Mouse (Mus musculus) embryonic facial prominence, embryonic 13.5 days (tissue): Measurements from ENCODE around the gene Htr1d. TPM values are rescaled to one million over a fixed set of nuclear protein-coding genes. Genes with fewer than 3 reads are reported as not detected.

ENCODE experiments used
- ATAC-seq: fragments of 200-750 bp; cut with Nextera tagmentation; 2 replicates; pipeline ENCODE4 v1.8.0; 2017; ENCODE audit warnings: low read depth; ENCODE audit not compliant: insufficient number of reproducible peaks, insufficient read depth, low FRiP score, low TSS enrichment
- H3K27ac ChIP-seq: fragments of 300-500 bp; sonication (generic); 2 replicates; pipeline ENCODE4 v1.5.1; 2015; ENCODE audit warnings: moderate library complexity, mild to moderate bottlenecking, inconsistent platforms
- H3K27me3 ChIP-seq: fragments of 300-500 bp; sonication (generic); 2 replicates; pipeline ENCODE4 v1.6.1; 2015; ENCODE audit warnings: mild to moderate bottlenecking, inconsistent platforms
- H3K36me3 ChIP-seq: fragments of 300-500 bp; sonication (generic); 2 replicates; pipeline ENCODE4 v1.6.1; 2015; ENCODE audit warnings: mild to moderate bottlenecking, inconsistent platforms
- H3K4me1 ChIP-seq: fragments of 300-500 bp; sonication (generic); 2 replicates; pipeline ENCODE4 v1.6.1; 2015; ENCODE audit warnings: inconsistent platforms
- H3K4me2 ChIP-seq: fragments of 300-500 bp; sonication (generic); 2 replicates; pipeline ENCODE4 v1.6.1; 2015; ENCODE audit warnings: moderate library complexity, mild to moderate bottlenecking, inconsistent platforms
- H3K4me3 ChIP-seq: fragments of 300-500 bp; sonication (generic); 2 replicates; pipeline ENCODE4 v1.5.1; 2015; ENCODE audit warnings: mild to moderate bottlenecking, inconsistent platforms
- H3K9ac ChIP-seq: fragments of 300-500 bp; sonication (generic); 2 replicates; pipeline ENCODE4 v1.6.1; 2015; ENCODE audit warnings: mild to moderate bottlenecking, inconsistent platforms
- H3K9me3 ChIP-seq: fragments of 300-500 bp; sonication (generic); 2 replicates; pipeline ENCODE4 v1.6.1; 2016; ENCODE audit warnings: inconsistent platforms
- WGBS: fragments of 180-500 bp; shearing (Covaris S2); methylation state at CpG from one replicate; pipeline ENCODE4 v1.1.7; 2015; ENCODE audit warnings: mixed read lengths; 5-methylcytosine and 5-hydroxymethylcytosine counted together
- polyA plus RNA-seq: library from polyadenylated mRNA; unstranded; fragments of >200 nt; fragmentation: Nextera tagmentation; extraction: Ambion mirVana; gene quantifications from 2 replicates; pipeline ENCODE4 v1.2.1, GENCODE M21; 2015

The Htr1d gene
- polyA plus RNA-seq, 1 experiment from 2014 or later: 0.56 TPM

- Histone ChIP-seq H3K27me3 (peaks cover 16% of the 10 kb centered on the region), H3K4me2 (peak overlapping the region; percentile 70; the same call in 1 of the 2 replicates), H3K4me1 (peaks cover 31% of the 10 kb centered on the region), H3K4me3 (no peak overlapping the region), H3K27ac (peak overlapping the region; percentile 98; the same call in 1 of the 2 replicates), H3K36me3 (no peaks in the 10 kb centered on the region), H3K9ac (no peak overlapping the region), H3K9me3 (no peaks in the 10 kb centered on the region)
- 71% methylated on average over 14 of the region's 14 CpGs for WGBS
- no peak for ATAC-seq
Measured at GRCm38 (mm10) chr4:136468553-136469327, 45.4 kb downstream of the Htr1d start.

GRCm38 (mm10) chr4:136469371-136469903 lies 46.1 kb downstream of the Htr1d start, which contains the start of gene Luzp1:
TSS of gene Luzp1 (plus strand) at chr4:136469761.
- WGBS: under 1% methylated on average over 35 of the region's 36 CpGs

GRCm38 (mm10) chr4:136469941-136470346 lies 46.6 kb downstream of the Htr1d start:
- Histone ChIP-seq H3K4me3 (peak overlapping the region; percentile 88), H3K27me3 (peaks cover 4% of the 10 kb centered on the region; the same call in 1 of the 2 replicates), H3K27ac (peak overlapping the region; percentile 98), H3K4me1 (peaks cover 31% of the 10 kb centered on the region), H3K9me3 (no peaks in the 10 kb centered on the region), H3K4me2 (peak overlapping the region; percentile 70), H3K36me3 (no peaks in the 10 kb centered on the region), H3K9ac (peak overlapping the region; percentile 92)
- under 1% methylated on average over 50 of the region's 55 CpGs for WGBS
- ATAC-seq: peak; percentile 59

More at GRCm38 (mm10) chr4:136469371-136469903, 46.1 kb downstream of the Htr1d start, which contains the start of gene Luzp1:
- peak; percentile 89 for ATAC-seq
- no peaks in the 10 kb centered on the region for H3K9me3 ChIP-seq
- H3K27me3 ChIP-seq: peaks cover 9% of the 10 kb centered on the region
- H3K27ac ChIP-seq: peak within 1 kb of the TSS; percentile 98
- H3K36me3 ChIP-seq: no peaks in the 10 kb centered on the region
- H3K4me2 ChIP-seq: peak within 1 kb of the TSS; percentile 70
- H3K9ac ChIP-seq: peak within 1 kb of the TSS; percentile 92
- H3K4me1 ChIP-seq: peaks cover 31% of the 10 kb centered on the region
- H3K4me3 ChIP-seq: peak within 1 kb of the TSS; percentile 88

- Histone ChIP-seq H3K36me3 (no peaks in the 10 kb centered on the region), H3K4me1 (peaks cover 31% of the 10 kb centered on the region), H3K4me2 (peak overlapping the region; percentile 70), H3K9ac (peak overlapping the region; percentile 92), H3K9me3 (no peaks in the 10 kb centered on the region), H3K4me3 (peak overlapping the region; percentile 88), H3K27ac (peak overlapping the region; percentile 98), H3K27me3 (no peaks in the 10 kb centered on the region)
- ATAC-seq: peak; percentile 29; the same call in 1 of the 2 replicates
- under 1% methylated on average over 58 of the region's 58 CpGs for WGBS
Measured at GRCm38 (mm10) chr4:136470347-136471071, 47.2 kb downstream of the Htr1d start.

GRCm38 (mm10) chr4:136476692-136477091 lies 53.4 kb downstream of the Htr1d start:
- Histone ChIP-seq H3K9ac (no peak overlapping the region), H3K4me2 (no peak overlapping the region), H3K4me1 (peaks cover 10% of the 10 kb centered on the region), H3K27me3 (no peaks in the 10 kb centered on the region), H3K27ac (no peak overlapping the region), H3K36me3 (0 out of 2 replicates have a peak, but pooled peaks cover 7% of the 10 kb centered on the region), H3K9me3 (no peaks in the 10 kb centered on the region), H3K4me3 (no peak overlapping the region)
- WGBS: 93% methylated on average over 1 of the region's 1 CpGs
- no peak for ATAC-seq

GRCm38 (mm10) chr4:136486549-136486948 lies 63.2 kb downstream of the Htr1d start:
- Histone ChIP-seq H3K27me3 (no peaks in the 10 kb centered on the region), H3K27ac (no peak overlapping the region), H3K9me3 (no peaks in the 10 kb centered on the region), H3K36me3 (peaks cover 4% of the 10 kb centered on the region; the same call in 1 of the 2 replicates), H3K4me1 (no peaks in the 10 kb centered on the region), H3K4me2 (no peak overlapping the region), H3K9ac (no peak overlapping the region), H3K4me3 (no peak overlapping the region)
- WGBS: 89% methylated on average over 2 of the region's 2 CpGs
- no peak for ATAC-seq

Other genes starting within 250 kb of the Htr1d start
- 10.9 and 11.6 TPM in 2 replicates for gene Asap3, start 217.2 kb upstream of the Htr1d start, polyA plus RNA-seq
- 3.6 and 7.3 TPM in 2 replicates for gene Tcea3, start 175.8 kb upstream of the Htr1d start, polyA plus RNA-seq
- gene Zfp46, start 138.8 kb upstream of the Htr1d start, polyA plus RNA-seq: 25.2 and 30.5 TPM in 2 replicates
- gene Hnrnpr, start 112.6 kb upstream of the Htr1d start, polyA plus RNA-seq: 256 and 263 TPM in 2 replicates
- 0.35 TPM in 1 of 2 replicates, not detected in the other for gene 6030445D17Rik, start 38.7 kb downstream of the Htr1d start, polyA plus RNA-seq
- gene Luzp1, start 46.2 kb downstream of the Htr1d start, polyA plus RNA-seq: 132 and 164 TPM in 2 replicates
- gene Kdm1a, start 179.2 kb downstream of the Htr1d start, polyA plus RNA-seq: 48.4 and 49.2 TPM in 2 replicates
- not detected in 2 replicates for gene Tex46, start 186.9 kb downstream of the Htr1d start, polyA plus RNA-seq
- gene Lactbl1, start 199.1 kb downstream of the Htr1d start, polyA plus RNA-seq: not detected in 2 replicates